Mouse (Mus musculus): Measurements from ENCODE around the gene Tmem254c. TPM values are rescaled to one million over a fixed set of nuclear protein-coding genes. Genes with fewer than 3 reads are reported as not detected.

Gene Tmem254c
- total RNA-seq, 2 experiments from 2014 or later, result 1.2 to 11.2 TPM

Other genes starting within 250 kb of the Tmem254c start
- 28.2 and 30.9 TPM in 2 replicates for gene Anxa11, start 225.2 kb downstream of the Tmem254c start, total RNA-seq (2015; ENCODE audit: low replicate concordance)
- 4.3 and 6.8 TPM in 2 replicates for gene Anxa11, start 225.2 kb downstream of the Tmem254c start, total RNA-seq (2017; ENCODE audit: low replicate concordance)
- gene Plac9a, start 164.3 kb downstream of the Tmem254c start, total RNA-seq (2015; ENCODE audit: low replicate concordance), result not detected in 2 replicates
- not detected in 2 replicates for gene Plac9a, start 164.3 kb downstream of the Tmem254c start, total RNA-seq (2017; ENCODE audit: low replicate concordance)
- 1.5 and 1.9 TPM in 2 replicates for gene Tmem254a, start 139.7 kb downstream of the Tmem254c start, total RNA-seq (2015; ENCODE audit: low replicate concordance)
- not detected in 2 replicates for gene Tmem254a, start 139.7 kb downstream of the Tmem254c start, total RNA-seq (2017; ENCODE audit: low replicate concordance)
- gene Cphx1, start 129.1 kb downstream of the Tmem254c start, total RNA-seq (2015; ENCODE audit: low replicate concordance), result not detected in 2 replicates
- 0.17 TPM in 1 of 2 replicates, not detected in the other for gene Cphx1, start 129.1 kb downstream of the Tmem254c start, total RNA-seq (2017; ENCODE audit: low replicate concordance)
- not detected in 2 replicates for gene Duxbl1, start 88.8 kb downstream of the Tmem254c start, total RNA-seq (2015; ENCODE audit: low replicate concordance)
- 0.42 TPM in 1 of 2 replicates, not detected in the other for gene Duxbl1, start 88.8 kb downstream of the Tmem254c start, total RNA-seq (2017; ENCODE audit: low replicate concordance)
- not detected in 2 replicates for gene Gm9780, start 24.6 kb downstream of the Tmem254c start, total RNA-seq (2015; ENCODE audit: low replicate concordance)
- 6.1 TPM in 1 of 2 replicates, not detected in the other for gene Gm9780, start 24.6 kb downstream of the Tmem254c start, total RNA-seq (2017; ENCODE audit: low replicate concordance)
- not detected in 2 replicates for gene Cphx2, start 14.2 kb upstream of the Tmem254c start, total RNA-seq (2015; ENCODE audit: low replicate concordance)
- gene Cphx2, start 14.2 kb upstream of the Tmem254c start, total RNA-seq (2017; ENCODE audit: low replicate concordance), result not detected in 2 replicates
- gene Cphx3, start 14.9 kb upstream of the Tmem254c start, total RNA-seq (2015; ENCODE audit: low replicate concordance), result not detected in 2 replicates
- not detected in 2 replicates for gene Cphx3, start 14.9 kb upstream of the Tmem254c start, total RNA-seq (2017; ENCODE audit: low replicate concordance)
- not detected in 2 replicates for gene Duxbl2, start 51.0 kb upstream of the Tmem254c start, total RNA-seq (2015; ENCODE audit: low replicate concordance)
- gene Duxbl2, start 51.0 kb upstream of the Tmem254c start, total RNA-seq (2017; ENCODE audit: low replicate concordance), result not detected in 2 replicates
- 2.3 TPM in 1 of 2 replicates, not detected in the other for gene Plac9b, start 115.1 kb upstream of the Tmem254c start, total RNA-seq (2015; ENCODE audit: low replicate concordance)
- gene Plac9b, start 115.1 kb upstream of the Tmem254c start, total RNA-seq (2017; ENCODE audit: low replicate concordance), result not detected in 2 replicates
- gene Tmem254b, start 139.7 kb upstream of the Tmem254c start, total RNA-seq (2015; ENCODE audit: low replicate concordance), result 3.8 TPM in 1 of 2 replicates, not detected in the other
- gene Tmem254b, start 139.7 kb upstream of the Tmem254c start, total RNA-seq (2017; ENCODE audit: low replicate concordance), result not detected in 2 replicates
- gene Duxbl3, start 190.6 kb upstream of the Tmem254c start, total RNA-seq (2015; ENCODE audit: low replicate concordance), result not detected in 2 replicates
- not detected in 2 replicates for gene Duxbl3, start 190.6 kb upstream of the Tmem254c start, total RNA-seq (2017; ENCODE audit: low replicate concordance)

Measured in erythroblast, adult 5-6 weeks (primary cell).